Mouse (Mus musculus) forebrain, embryonic 16.5 days (tissue): ENCODE results near the gene Dlg3. TPM values are rescaled to one million over a fixed set of nuclear protein-coding genes. Genes with fewer than 3 reads are reported as not detected.

Source experiments
- ATAC-seq: fragments of 200-750 bp; cut with Nextera tagmentation; 2 replicates; pipeline ENCODE4 v1.8.0; 2017; ENCODE audit warnings: mild to moderate bottlenecking, moderate library complexity
- H3K27ac ChIP-seq: fragments of 300-500 bp; sonication (generic); 2 replicates; pipeline ENCODE4 v1.5.1; 2014; ENCODE audit warnings: low read length, control low read depth
- H3K27me3 ChIP-seq: fragments of 300-500 bp; sonication (generic); replicated peaks from 2 replicates; pipeline ENCODE4 v1.6.1; 2014; ENCODE audit warnings: low read length; ENCODE audit not compliant: control insufficient read depth, insufficient read depth
- H3K36me3 ChIP-seq: fragments of 300-500 bp; sonication (generic); 2 replicates; pipeline ENCODE4 v1.6.1; 2014; ENCODE audit not compliant: control insufficient read depth, insufficient read depth
- H3K4me1 ChIP-seq: fragments of 300-500 bp; sonication (generic); replicated peaks from 2 replicates; pipeline ENCODE4 v1.6.1; 2014; ENCODE audit warnings: low read length; ENCODE audit not compliant: control insufficient read depth, insufficient read depth
- H3K4me2 ChIP-seq: fragments of 300-500 bp; sonication (generic); 2 replicates; pipeline ENCODE4 v1.6.1; 2014; ENCODE audit warnings: mild to moderate bottlenecking, low read length, control low read depth
- H3K4me3 ChIP-seq: fragments of 300-500 bp; sonication (generic); replicated peaks from 2 replicates; pipeline ENCODE4 v1.5.1; 2014; ENCODE audit warnings: mild to moderate bottlenecking, low read length, control low read depth
- H3K9ac ChIP-seq: fragments of 300-500 bp; sonication (generic); replicated peaks from 2 replicates; pipeline ENCODE4 v1.6.1; 2014; ENCODE audit warnings: low read depth, low read length, control low read depth
- H3K9me3 ChIP-seq: fragments of 300-500 bp; sonication (generic); 2 replicates; pipeline ENCODE4 v1.6.1; 2016; ENCODE audit warnings: low read length; ENCODE audit not compliant: control insufficient read depth
- WGBS: fragments of 180-500 bp; shearing (Covaris S2); extraction: QIAGEN DNeasy Blood & Tissue Kit; methylation state at CpG from one replicate; pipeline ENCODE4 v1.1.7; 2014; 5-methylcytosine and 5-hydroxymethylcytosine counted together
- polyA plus RNA-seq: library from polyadenylated mRNA; unstranded; fragments of >200 nt; fragmentation: Nextera tagmentation; extraction: Ambion mirVana; gene quantifications from 2 replicates; pipeline ENCODE4 v1.2.1, GENCODE M21; 2015

Gene Dlg3
- polyA plus RNA-seq, 1 experiment from 2014 or later = 11.2 TPM

- Histone ChIP-seq H3K4me2 (no peak overlapping the region), H3K4me3 (no peak overlapping the region), H3K36me3 (no peaks in the 10 kb centered on the region), H3K27me3 (no peaks in the 10 kb centered on the region), H3K27ac (no peak overlapping the region), H3K9ac (no peak overlapping the region), H3K9me3 (no peaks in the 10 kb centered on the region), H3K4me1 (no peaks in the 10 kb centered on the region)
- no peak for ATAC-seq
- WGBS = 83% methylated on average over 4 of the region's 4 CpGs
These were observed 21.8 kb downstream of the Dlg3 start for GRCm38 (mm10) chrX:100789322-100789721.

GRCm38 (mm10) chrX:100796041-100796740 lies 28.7 kb downstream of the Dlg3 start:
- peaks cover 3% of the 10 kb centered on the region; the same call in 1 of the 2 replicates for H3K4me1 ChIP-seq
- WGBS = 86% methylated on average over 6 of the region's 6 CpGs
- no peaks in the 10 kb centered on the region; the same call in 1 of the 2 replicates for H3K27me3 ChIP-seq
- no peaks in the 10 kb centered on the region for H3K36me3 ChIP-seq
- no peak for ATAC-seq
- no peak overlapping the region for H3K4me3 ChIP-seq
- no peak overlapping the region for H3K4me2 ChIP-seq
- no peak overlapping the region for H3K27ac ChIP-seq
- H3K9me3 ChIP-seq = no peaks in the 10 kb centered on the region
- H3K9ac ChIP-seq = no peak overlapping the region

GRCm38 (mm10) chrX:100796741-100797090 lies 29.2 kb downstream of the Dlg3 start:
- no peak overlapping the region for H3K4me2 ChIP-seq
- WGBS = 95% methylated on average over 3 of the region's 3 CpGs

GRCm38 (mm10) chrX:100797370-100797769 lies 29.8 kb downstream of the Dlg3 start:
- H3K9me3 ChIP-seq = no peaks in the 10 kb centered on the region

More at GRCm38 (mm10) chrX:100796741-100797090, 29.2 kb downstream of the Dlg3 start:
- ATAC-seq = no peak
- Histone ChIP-seq H3K9ac (no peak overlapping the region), H3K9me3 (no peaks in the 10 kb centered on the region), H3K27me3 (no peaks in the 10 kb centered on the region; the same call in 1 of the 2 replicates), H3K4me1 (peaks cover 3% of the 10 kb centered on the region; the same call in 1 of the 2 replicates), H3K27ac (no peak overlapping the region), H3K4me3 (no peak overlapping the region), H3K36me3 (no peaks in the 10 kb centered on the region)

GRCm38 (mm10) chrX:100797851-100798527 lies 30.5 kb downstream of the Dlg3 start:
- no peaks in the 10 kb centered on the region for H3K9me3 ChIP-seq
- ATAC-seq = no peak
- H3K9ac ChIP-seq = no peak overlapping the region
- 75% methylated on average over 7 of the region's 7 CpGs for WGBS
- no peak overlapping the region for H3K27ac ChIP-seq
- no peak overlapping the region for H3K4me2 ChIP-seq
- H3K36me3 ChIP-seq = no peaks in the 10 kb centered on the region
- peaks cover 3% of the 10 kb centered on the region; the same call in 1 of the 2 replicates for H3K4me1 ChIP-seq
- no peak overlapping the region for H3K4me3 ChIP-seq
- no peaks in the 10 kb centered on the region; the same call in 1 of the 2 replicates for H3K27me3 ChIP-seq

More at GRCm38 (mm10) chrX:100797370-100797769, 29.8 kb downstream of the Dlg3 start:
- no peak for ATAC-seq
- H3K4me1 ChIP-seq = peaks cover 3% of the 10 kb centered on the region; the same call in 1 of the 2 replicates
- no peak overlapping the region for H3K4me2 ChIP-seq
- H3K4me3 ChIP-seq = no peak overlapping the region
- no peak overlapping the region for H3K27ac ChIP-seq
- 83% methylated on average over 4 of the region's 4 CpGs for WGBS
- no peaks in the 10 kb centered on the region for H3K36me3 ChIP-seq
- no peak overlapping the region for H3K9ac ChIP-seq
- H3K27me3 ChIP-seq = no peaks in the 10 kb centered on the region; the same call in 1 of the 2 replicates

- no peaks in the 10 kb centered on the region for H3K4me1 ChIP-seq
- no peaks in the 10 kb centered on the region for H3K9me3 ChIP-seq
- H3K27ac ChIP-seq = no peak overlapping the region
- WGBS = 36% methylated on average over 2 of the region's 2 CpGs
- H3K4me2 ChIP-seq = no peak overlapping the region
- H3K36me3 ChIP-seq = no peaks in the 10 kb centered on the region
- H3K4me3 ChIP-seq = no peak overlapping the region
- no peaks in the 10 kb centered on the region for H3K27me3 ChIP-seq
- H3K9ac ChIP-seq = no peak overlapping the region
- peak; percentile 63 for ATAC-seq
These were observed 33.1 kb downstream of the Dlg3 start for GRCm38 (mm10) chrX:100800643-100801042.

- Histone ChIP-seq H3K27ac (no peak overlapping the region), H3K4me2 (no peak overlapping the region), H3K9me3 (no peaks in the 10 kb centered on the region), H3K27me3 (no peaks in the 10 kb centered on the region), H3K4me1 (no peaks in the 10 kb centered on the region), H3K4me3 (no peak overlapping the region), H3K36me3 (no peaks in the 10 kb centered on the region), H3K9ac (no peak overlapping the region)
- 84% methylated on average over 6 of the region's 6 CpGs for WGBS
- no peak for ATAC-seq
These were observed 34.5 kb downstream of the Dlg3 start for GRCm38 (mm10) chrX:100802034-100802433.

GRCm38 (mm10) chrX:100811129-100811528 lies 43.6 kb downstream of the Dlg3 start:
- Histone ChIP-seq H3K4me3 (no peak overlapping the region), H3K27me3 (no peaks in the 10 kb centered on the region), H3K9me3 (no peaks in the 10 kb centered on the region), H3K27ac (no peak overlapping the region), H3K4me1 (no peaks in the 10 kb centered on the region), H3K4me2 (no peak overlapping the region), H3K36me3 (peaks cover 19% of the 10 kb centered on the region), H3K9ac (no peak overlapping the region)
- WGBS = 76% methylated on average over 4 of the region's 4 CpGs
- no peak for ATAC-seq

GRCm38 (mm10) chrX:100814139-100814538 lies 46.6 kb downstream of the Dlg3 start:
- H3K36me3 ChIP-seq = peaks cover 8% of the 10 kb centered on the region; the same call in 1 of the 2 replicates
- H3K9me3 ChIP-seq = no peaks in the 10 kb centered on the region
- H3K27me3 ChIP-seq = no peaks in the 10 kb centered on the region
- H3K4me1 ChIP-seq = no peaks in the 10 kb centered on the region
- no peak overlapping the region for H3K4me2 ChIP-seq
- H3K27ac ChIP-seq = no peak overlapping the region
- H3K9ac ChIP-seq = no peak overlapping the region
- ATAC-seq = no peak
- WGBS = 68% methylated on average over 8 of the region's 8 CpGs
- no peak overlapping the region for H3K4me3 ChIP-seq
